Mouse (Mus musculus) forebrain, embryonic 14.5 days (tissue): ENCODE results near the gene Gadd45gip1. TPM values are rescaled to one million over a fixed set of nuclear protein-coding genes. Genes with fewer than 3 reads are reported as not detected.

Experiments used
- ATAC-seq: fragments of 200-750 bp; cut with Nextera tagmentation; 2 replicates; pipeline ENCODE4 v1.8.0; 2017; ENCODE audit warnings: mild to moderate bottlenecking, moderate library complexity
- DNase-seq: peaks from one replicate; pipeline ENCODE4 v3.0.0-alpha.2; 2015; ENCODE audit warnings: low spot score
- H3K27ac ChIP-seq: fragments of 300-500 bp; sonication (generic); 2 replicates; pipeline ENCODE4 v1.5.1; 2014; ENCODE audit warnings: low read depth, mild to moderate bottlenecking, control low read depth, low read length, moderate library complexity
- H3K27me3 ChIP-seq: fragments of 300-500 bp; sonication (generic); replicated peaks from 2 replicates; pipeline ENCODE4 v1.6.1; 2014; ENCODE audit warnings: low read length, control low read depth, mixed read lengths; ENCODE audit not compliant: control insufficient read depth, insufficient read depth
- H3K36me3 ChIP-seq: fragments of 300-500 bp; sonication (generic); 2 replicates; pipeline ENCODE4 v1.6.1; 2014; ENCODE audit warnings: low read length, control low read depth; ENCODE audit not compliant: control insufficient read depth, insufficient read depth
- H3K4me1 ChIP-seq: fragments of 300-500 bp; sonication (generic); 2 replicates; pipeline ENCODE4 v1.6.1; 2014; ENCODE audit warnings: antibody characterized with exemption, low read length, control low read depth; ENCODE audit not compliant: control insufficient read depth, insufficient read depth
- H3K4me2 ChIP-seq: fragments of 300-500 bp; sonication (generic); 2 replicates; pipeline ENCODE4 v1.6.1; 2014; ENCODE audit warnings: mild to moderate bottlenecking, control low read depth, low read length
- H3K4me3 ChIP-seq: fragments of 300-500 bp; sonication (generic); 2 replicates; pipeline ENCODE4 v1.5.1; 2014; ENCODE audit warnings: low read depth, low read length, control low read depth
- H3K9ac ChIP-seq: fragments of 300-500 bp; sonication (generic); 2 replicates; pipeline ENCODE4 v1.6.1; 2014; ENCODE audit warnings: mild to moderate bottlenecking, low read length, control low read depth, moderate library complexity
- H3K9me3 ChIP-seq: fragments of 300-500 bp; sonication (generic); replicated peaks from 2 replicates; pipeline ENCODE4 v1.6.1; 2016; ENCODE audit warnings: low read length, control low read depth, mixed read lengths; ENCODE audit not compliant: control insufficient read depth
- WGBS: fragments of 180-500 bp; shearing (Covaris S2); extraction: QIAGEN DNeasy Blood & Tissue Kit; methylation state at CpG from one replicate; pipeline ENCODE4 v1.1.7; 2014; 5-methylcytosine and 5-hydroxymethylcytosine counted together
- polyA plus RNA-seq: library from polyadenylated mRNA; unstranded; fragments of >200 nt; fragmentation: Nextera tagmentation; extraction: Ambion mirVana; gene quantifications from 2 replicates; pipeline ENCODE4 v1.2.1, GENCODE M21; 2014

Gene Gadd45gip1
- 35.2 and 41.3 TPM in 2 replicates for polyA plus RNA-seq

DNA sequence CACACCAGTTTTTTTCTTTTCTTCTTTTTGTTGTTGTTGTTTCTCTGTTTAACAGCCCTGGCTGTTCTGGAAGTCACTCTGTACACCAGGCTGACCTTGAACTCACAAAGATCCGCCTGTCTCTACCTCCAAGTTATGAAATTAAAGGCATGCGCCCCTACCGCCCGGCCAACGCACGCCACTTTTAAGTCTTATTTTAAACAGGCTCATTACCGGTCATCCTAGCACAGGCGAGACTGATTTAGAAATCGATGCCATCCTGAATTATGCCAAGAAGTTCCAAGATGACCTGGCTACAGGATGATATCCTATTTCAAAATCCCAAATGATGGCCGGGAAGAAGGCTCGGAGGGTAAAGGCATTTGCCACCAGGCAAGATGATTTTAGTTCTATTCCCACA is at the start of gene Gadd45gip1:
Gadd45gip1 (plus strand) TSS at position 33 of the 400 bp plus-strand sequence.
- Histone ChIP-seq H3K36me3 (peaks cover 27% of the 10 kb centered on the region), H3K4me2 (peak within 1 kb of the TSS; percentile 67), H3K4me1 (peaks cover 22% of the 10 kb centered on the region), H3K9ac (peak within 1 kb of the TSS; percentile 97), H3K27ac (peak within 1 kb of the TSS; percentile 95), H3K4me3 (peak within 1 kb of the TSS; percentile 90), H3K9me3 (no peaks in the 10 kb centered on the region), H3K27me3 (no peaks in the 10 kb centered on the region)
- no peak for ATAC-seq
- no peak for DNase-seq
- WGBS: 90% methylated on average over 11 of the region's 11 CpGs

GRCm38 (mm10) chr8:84781686-84782505 is 49.4 kb upstream of the Gadd45gip1 start:
- Histone ChIP-seq H3K4me2 (peak overlapping the region; percentile 55), H3K9ac (peak overlapping the region; percentile 77), H3K4me3 (no peak overlapping the region; the same call in 1 of the 2 replicates), H3K9me3 (no peaks in the 10 kb centered on the region), H3K27me3 (peaks cover 53% of the 10 kb centered on the region), H3K27ac (peak overlapping the region; percentile 81), H3K36me3 (no peaks in the 10 kb centered on the region), H3K4me1 (peaks cover 64% of the 10 kb centered on the region)
- DNase-seq (no peak), ATAC-seq (no peak)
- 20% methylated on average over 5 of the region's 5 CpGs for WGBS

DNA sequence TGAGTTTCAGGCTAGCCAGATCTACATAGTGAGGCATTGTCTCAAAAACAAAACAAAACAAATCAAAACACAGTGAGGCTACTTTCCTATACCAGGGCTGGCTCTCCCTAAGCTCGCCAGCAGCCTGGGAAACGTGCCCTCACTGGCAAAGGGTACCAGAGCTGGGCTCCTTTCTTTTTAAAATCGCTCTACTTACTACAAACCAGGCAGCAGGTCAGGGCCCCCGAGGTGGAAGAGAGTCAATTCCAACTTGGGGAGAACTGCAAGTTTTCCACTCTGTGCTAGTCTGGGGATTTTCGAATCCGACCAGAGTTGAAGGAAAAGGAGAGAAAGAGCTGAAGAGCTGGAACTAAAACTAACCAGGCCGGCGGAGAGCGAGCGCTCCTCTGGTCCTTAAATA is 48.6 kb upstream of the Gadd45gip1 start:
- H3K36me3 ChIP-seq: 0 out of 2 replicates have a peak, but pooled peaks cover 2% of the 10 kb centered on the region
- peak overlapping the region; percentile 77 for H3K9ac ChIP-seq
- no peak overlapping the region for H3K4me3 ChIP-seq
- 24% methylated on average over 10 of the region's 10 CpGs for WGBS
- no peaks in the 10 kb centered on the region for H3K9me3 ChIP-seq
- ATAC-seq (no peak), DNase-seq (no peak)
- peaks cover 64% of the 10 kb centered on the region for H3K4me1 ChIP-seq
- H3K4me2 ChIP-seq: peak overlapping the region; percentile 55; the same call in 1 of the 2 replicates
- H3K27ac ChIP-seq: peak overlapping the region; percentile 78
- peaks cover 56% of the 10 kb centered on the region for H3K27me3 ChIP-seq

GRCm38 (mm10) chr8:84783198-84783918 is 48.0 kb upstream of the Gadd45gip1 start:
- H3K36me3 ChIP-seq: 0 out of 2 replicates have a peak, but pooled peaks cover 2% of the 10 kb centered on the region
- H3K4me1 ChIP-seq: peaks cover 65% of the 10 kb centered on the region
- peak overlapping the region; percentile 20 for H3K4me3 ChIP-seq
- peak overlapping the region; percentile 77 for H3K9ac ChIP-seq
- DNase-seq (no peak), ATAC-seq (no peak)
- H3K27ac ChIP-seq: peak overlapping the region; percentile 78
- H3K9me3 ChIP-seq: no peaks in the 10 kb centered on the region
- H3K27me3 ChIP-seq: peaks cover 49% of the 10 kb centered on the region
- H3K4me2 ChIP-seq: peak overlapping the region; percentile 55
- 24% methylated on average over 11 of the region's 11 CpGs for WGBS

DNA sequence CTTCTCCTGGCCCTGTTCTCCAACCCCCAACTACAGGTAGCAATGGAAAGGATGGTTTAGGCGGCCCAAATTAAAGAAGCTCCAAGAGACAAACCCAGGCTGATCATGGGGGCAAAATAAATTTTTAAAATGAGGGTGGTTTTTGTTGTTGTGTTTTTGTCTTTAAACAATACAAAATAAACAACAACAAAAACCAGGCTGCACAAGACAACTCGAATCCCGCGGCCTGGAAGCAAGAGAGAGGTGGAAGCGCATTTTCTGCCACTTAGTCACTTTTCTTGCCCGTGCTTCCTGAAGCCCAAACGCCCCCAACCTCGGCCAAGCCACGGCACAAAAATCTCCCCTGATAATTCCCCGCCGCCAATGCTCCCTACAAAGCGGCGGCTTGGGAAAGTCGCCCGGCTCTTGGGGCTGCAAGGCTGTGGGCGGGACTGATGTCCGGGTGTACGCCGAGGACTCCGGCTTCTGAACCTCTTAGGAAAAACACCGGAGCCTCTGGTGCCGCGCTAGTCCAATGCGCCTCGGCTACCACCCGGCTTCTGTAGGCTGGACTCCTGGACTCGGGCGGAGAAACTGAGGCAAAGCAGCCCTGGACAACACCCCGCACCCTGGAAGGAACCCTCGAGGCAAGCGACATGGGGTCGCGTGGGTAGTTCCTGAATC is 47.3 kb upstream of the Gadd45gip1 start:
- ATAC-seq: no peak
- Histone ChIP-seq H3K4me1 (peaks cover 65% of the 10 kb centered on the region), H3K27ac (peak overlapping the region; percentile 78), H3K4me2 (peak overlapping the region; percentile 55), H3K27me3 (peaks cover 53% of the 10 kb centered on the region), H3K9me3 (no peaks in the 10 kb centered on the region), H3K4me3 (peak overlapping the region; percentile 20), H3K9ac (peak overlapping the region; percentile 77), H3K36me3 (0 out of 2 replicates have a peak, but pooled peaks cover 2% of the 10 kb centered on the region)
- no peak for DNase-seq
- 7% methylated on average over 33 of the region's 33 CpGs for WGBS

- 4% methylated on average over 48 of the region's 48 CpGs for WGBS
- 0 out of 2 replicates have a peak, but pooled peaks cover 2% of the 10 kb centered on the region for H3K36me3 ChIP-seq
- H3K27ac ChIP-seq: peak overlapping the region; percentile 78
- H3K27me3 ChIP-seq: peaks cover 62% of the 10 kb centered on the region
- ATAC-seq (no peak), DNase-seq (no peak)
- peak overlapping the region; percentile 77 for H3K9ac ChIP-seq
- peak overlapping the region; percentile 20 for H3K4me3 ChIP-seq
- H3K9me3 ChIP-seq: no peaks in the 10 kb centered on the region
- peak overlapping the region; percentile 55 for H3K4me2 ChIP-seq
- peaks cover 64% of the 10 kb centered on the region for H3K4me1 ChIP-seq
Measured at GRCm38 (mm10) chr8:84784681-84785505, 46.4 kb upstream of the Gadd45gip1 start.

- Histone ChIP-seq H3K4me1 (peaks cover 65% of the 10 kb centered on the region), H3K9ac (peak overlapping the region; percentile 77), H3K27ac (peak overlapping the region; percentile 78), H3K27me3 (peaks cover 65% of the 10 kb centered on the region), H3K4me2 (peak overlapping the region; percentile 55), H3K4me3 (peak overlapping the region; percentile 20), H3K36me3 (0 out of 2 replicates have a peak, but pooled peaks cover 2% of the 10 kb centered on the region), H3K9me3 (no peaks in the 10 kb centered on the region)
- WGBS: 13% methylated on average over 11 of the region's 11 CpGs
- DNase-seq (no peak), ATAC-seq (no peak)
Measured at GRCm38 (mm10) chr8:84785506-84785755, 45.9 kb upstream of the Gadd45gip1 start.
